Mouse (Mus musculus) brain, embryonic 14.5 days (tissue): ENCODE measurements at regions not wholly inside any gene's neighbourhood (a gene's known extent, or its start where the extent isn't known, plus 50 kb on each side); places are given as distances from the start of the nearest gene placed in this dataset.

Experiments used
- CTCF ChIP-seq: fragments of 200-500 bp; IDR thresholded peaks from 2 replicates; pipeline ENCODE4 v1.5.1; 2012; ENCODE audit warnings: inconsistent platforms, mild to moderate bottlenecking, moderate library complexity, borderline replicate concordance; ENCODE audit not compliant: insufficient read depth, insufficient read length; ENCODE audit errors: extremely low read depth
- POLR2A ChIP-seq: fragments of 200-500 bp; IDR thresholded peaks from 2 replicates; pipeline ENCODE4 v1.6.1; 2012; ENCODE audit warnings: mild to moderate bottlenecking, inconsistent platforms, borderline replicate concordance; ENCODE audit not compliant: poor library complexity, insufficient read depth, insufficient read length, severe bottlenecking; ENCODE audit errors: extremely low read depth

DNA sequence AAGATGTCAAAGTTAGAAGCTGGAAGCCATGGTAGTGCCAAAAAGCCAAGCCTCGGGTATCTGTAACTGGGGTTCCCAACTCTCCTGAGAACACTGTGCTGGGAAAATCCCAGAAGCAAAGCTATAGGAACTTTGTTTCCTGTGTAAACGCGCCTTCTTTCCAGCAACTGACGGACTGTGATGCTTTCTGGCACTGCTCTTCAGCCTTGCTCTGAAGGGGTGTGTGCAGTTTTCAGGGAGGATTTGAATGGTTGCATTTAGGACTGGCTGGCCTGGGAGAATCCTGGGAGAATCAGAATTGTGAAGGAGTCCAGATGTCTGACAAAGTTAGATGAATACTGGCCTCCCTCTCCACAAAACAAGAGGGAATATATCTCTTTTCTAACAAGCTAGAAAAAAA is 57.2 kb upstream of the Gm21897 start:
- TF ChIP-seq CTCF: no peak
- TF ChIP-seq POLR2A: no peak
